Comparison of ENCODE assay signal across 9 mouse cellular contexts in genomic region chr5:76973488-76973887, GRCm38 (mm10). TPM values are rescaled to one million over a fixed set of nuclear protein-coding genes. Genes with fewer than 3 reads are reported as not detected.
DNase-seq lines count a peak whose midpoint lies in the region; ATAC-seq and TF ChIP-seq lines count a peak whose summit lies in the region.
"Had no signal": no experiment of that assay in that cellular context is flagged by ENCODE, and none has a peak within 500 bp of the region (broad histone marks: within the 10 kb centered on the region; RNA-seq: fewer than 3 reads in every experiment).

No protein-coding gene starts in this region.

- peak overlapping the region in 1 of 2 experiments; percentile 88; a peak in 1 of 4 replicates for H3K4me3 ChIP-seq in heart, embryonic 14.5 days (ENCODE audit: control insufficient read depth in 1 of 2, insufficient read depth in 1 of 2, low read depth in 1 of 2, low read length in 2 of 2)
- H3K4me3 ChIP-seq in MEL (ENCODE audit: control insufficient read depth in 1 of 2, insufficient read depth in 1 of 2, low read depth in 2 of 2, low read length in 2 of 2), result peak overlapping the region; percentile 99
- H3K4me3 ChIP-seq in hindbrain, embryonic 14.5 days (replicated peaks; ENCODE audit: low read length), result peak overlapping the region; percentile 81
- H3K4me3 ChIP-seq in midbrain, embryonic 10.5 days, result peak overlapping the region; percentile 73

- TF ChIP-seq RAD21 in MEL (IDR thresholded peaks at IDR 0.05; ENCODE audit: low read depth, low read length), result no peak

- H3K27me3 ChIP-seq in heart, embryonic 14.5 days (ENCODE audit: control insufficient read depth, insufficient read depth, low read length), result no peaks in the 10 kb centered on the region
- H3K27me3 ChIP-seq in MEL (ENCODE audit: control insufficient read depth in 1 of 2, insufficient read depth in 2 of 2, low read length in 2 of 2), result no peaks in the 10 kb centered on the region
- H3K27me3 ChIP-seq in hindbrain, embryonic 14.5 days (ENCODE audit: control insufficient read depth, insufficient read depth, low read length), result no peaks in the 10 kb centered on the region
- no peaks in the 10 kb centered on the region for H3K27me3 ChIP-seq in midbrain, embryonic 10.5 days (ENCODE audit: low read depth, poor library complexity, severe bottlenecking)

- no peak for TF ChIP-seq EP300 in MEL (IDR thresholded peaks at IDR 0.05; ENCODE audit: low read depth in 1 of 2, low read length in 2 of 2)

- peaks cover 0 to 16% of the 10 kb centered on the region in 2 experiments; a peak in 2 of 4 replicates for H3K4me1 ChIP-seq in heart, embryonic 14.5 days (ENCODE audit: control insufficient read depth in 2 of 2, insufficient read depth in 2 of 2, low read length in 2 of 2)
- H3K4me1 ChIP-seq in MEL (ENCODE audit: control insufficient read depth in 1 of 2, insufficient read depth in 2 of 2, low read length in 2 of 2), result peaks cover 5 to 10% of the 10 kb centered on the region in 2 experiments; a peak in 3 of 4 replicates
- peaks cover 15% of the 10 kb centered on the region for H3K4me1 ChIP-seq in hindbrain, embryonic 14.5 days (replicated peaks; ENCODE audit: control insufficient read depth, insufficient read depth, low read length)
- peaks cover 18% of the 10 kb centered on the region for H3K4me1 ChIP-seq in midbrain, embryonic 10.5 days

- H3K36me3 ChIP-seq in heart, embryonic 14.5 days (ENCODE audit: control insufficient read depth, insufficient read depth, low read length), result peaks cover 42% of the 10 kb centered on the region
- peaks cover 16 to 24% of the 10 kb centered on the region in 2 experiments for H3K36me3 ChIP-seq in MEL (ENCODE audit: control insufficient read depth in 1 of 2, insufficient read depth in 2 of 2, low read length in 2 of 2)
- H3K36me3 ChIP-seq in hindbrain, embryonic 14.5 days (replicated peaks; ENCODE audit: control insufficient read depth, insufficient read depth), result peaks cover 24% of the 10 kb centered on the region
- peaks cover 55% of the 10 kb centered on the region for H3K36me3 ChIP-seq in midbrain, embryonic 10.5 days

- 61% methylated on average over 3 of the region's 3 CpGs for WGBS in heart, embryonic 14.5 days
- 62% methylated on average over 3 of the region's 3 CpGs for WGBS in hindbrain, embryonic 14.5 days
- WGBS in midbrain, embryonic 10.5 days, result 64% methylated on average over 3 of the region's 3 CpGs

- ATAC-seq in heart, embryonic 14.5 days (ENCODE audit: insufficient number of reproducible peaks, insufficient read depth, low FRiP score, low read depth), result no peak
- no peak for ATAC-seq in hindbrain, embryonic 14.5 days (ENCODE audit: low FRiP score)
- ATAC-seq in erythroid progenitor cell, adult 5-6 weeks (replicated peaks; ENCODE audit: low FRiP score, poor library complexity, severe bottlenecking), result no peak

- no peak for DNase-seq in heart, adult 9 months (ENCODE audit: low spot score in 2 of 2)
- DNase-seq in MEL (ENCODE audit: low read depth, low spot score), result peak; percentile 81
- DNase-seq in hindbrain, embryonic 14.5 days (ENCODE audit: low spot score), result no peak
- no peak for DNase-seq in midbrain, embryonic 10.5 days (ENCODE audit: low spot score)
- no peak for DNase-seq in gastrocnemius, postnatal 4 days (ENCODE audit: low spot score in 2 of 2)
- no peak for DNase-seq in ovary, postnatal 10 days (ENCODE audit: low spot score)

- no peak overlapping the region for H3K27ac ChIP-seq in heart, embryonic 14.5 days (replicated peaks in 1 of 2; ENCODE audit: control insufficient read depth in 1 of 2, insufficient read depth in 1 of 2, low read depth in 2 of 2, low read length in 2 of 2)
- H3K27ac ChIP-seq in MEL (ENCODE audit: control insufficient read depth, low read depth, low read length), result no peak overlapping the region
- no peak overlapping the region for H3K27ac ChIP-seq in hindbrain, embryonic 14.5 days
- H3K27ac ChIP-seq in midbrain, embryonic 10.5 days (replicated peaks), result no peak overlapping the region

- TF ChIP-seq POLR2A in MEL (IDR thresholded peaks at IDR 0.05; ENCODE audit: control insufficient read depth in 1 of 2, insufficient read depth in 1 of 2, low read depth in 1 of 2, low read length in 2 of 2, poor library complexity in 1 of 2), result no peak

- peak overlapping the region; percentile 92; the same call in 1 of the 2 replicates for H3K9ac ChIP-seq in heart, embryonic 14.5 days (ENCODE audit: low read length)
- H3K9ac ChIP-seq in MEL (ENCODE audit: control insufficient read depth, low read depth, low read length, poor library complexity, severe bottlenecking), result peak overlapping the region; percentile 75
- no peak overlapping the region; the same call in 1 of the 2 replicates for H3K9ac ChIP-seq in hindbrain, embryonic 14.5 days

- no peak for TF ChIP-seq CTCF in MEL (IDR thresholded peaks at IDR 0.05 in 2 of 3, conservative IDR thresholded peaks at IDR 0.05 in 1 of 3; ENCODE audit: control insufficient read depth in 1 of 3, insufficient read depth in 1 of 3, low read depth in 2 of 3, low read length in 3 of 3, poor library complexity in 1 of 3, severe bottlenecking in 1 of 3)

- peak overlapping the region; percentile 94 for H3K4me2 ChIP-seq in heart, embryonic 14.5 days (ENCODE audit: low read length)
- H3K4me2 ChIP-seq in hindbrain, embryonic 14.5 days (replicated peaks), result peak overlapping the region; percentile 77

- H3K79me2 ChIP-seq in MEL (ENCODE audit: control insufficient read depth, insufficient read depth, low read length, poor library complexity), result peaks cover 26% of the 10 kb centered on the region

- H3K9me3 ChIP-seq in heart, embryonic 14.5 days (ENCODE audit: control insufficient read depth, low read length), result no peaks in the 10 kb centered on the region
- H3K9me3 ChIP-seq in MEL (replicated peaks; ENCODE audit: insufficient read depth, low read length), result no peaks in the 10 kb centered on the region
- H3K9me3 ChIP-seq in hindbrain, embryonic 14.5 days (ENCODE audit: control insufficient read depth, low read length), result no peaks in the 10 kb centered on the region
- H3K9me3 ChIP-seq in midbrain, embryonic 10.5 days (replicated peaks), result no peaks in the 10 kb centered on the region

RNA-seq across cellular contexts. Expression of gene Srp72, which starts 1.0 kb away (rescaled TPM):
- polyA plus RNA-seq in heart, embryonic 14.5 days (2014; fragmentation: Nextera tagmentation; extraction: Ambion mirVana), result 49.8 and 53.7 TPM in 2 replicates
- 76.7 and 87.1 TPM in 2 replicates for total RNA-seq in MEL (2012; rRNA removed)
- polyA plus RNA-seq in MEL (2012; ENCODE audit: insufficient read depth in 1 of 2, insufficient read length in 2 of 2, low read depth in 1 of 2, low replicate concordance in 2 of 2, missing spikeins in 1 of 2), result 100 to 1,000 TPM; 140 to 231 TPM
- 87.6 and 95.2 TPM in 2 replicates for polyA plus RNA-seq in hindbrain, embryonic 14.5 days (2014; fragmentation: Nextera tagmentation; extraction: Ambion mirVana)
- polyA plus RNA-seq in midbrain, embryonic 10.5 days (2016; fragmentation: Nextera tagmentation; extraction: Ambion mirVana), result 78.5 and 81.2 TPM in 2 replicates
- total RNA-seq in erythroid progenitor cell, adult 5-6 weeks (2015; ENCODE audit: low replicate concordance), result 41.4 and 41.5 TPM in 2 replicates
- 28.4 and 102 TPM in 2 replicates for total RNA-seq in erythroid progenitor cell, adult 5-6 weeks (2017; ENCODE audit: low replicate concordance)
- 10 to 100 TPM; 84.2 to 86.6 TPM for total RNA-seq in gastrocnemius, postnatal 4 days (2021)

RNA-seq across cellular contexts. Expression of gene Ppat, which starts 22.1 kb away (rescaled TPM):
- 23.8 and 26.4 TPM in 2 replicates for polyA plus RNA-seq in heart, embryonic 14.5 days (2014; fragmentation: Nextera tagmentation; extraction: Ambion mirVana)
- 153 and 180 TPM in 2 replicates for total RNA-seq in MEL (2012; rRNA removed)
- polyA plus RNA-seq in MEL (2012; ENCODE audit: insufficient read depth in 1 of 2, insufficient read length in 2 of 2, low read depth in 1 of 2, low replicate concordance in 2 of 2, missing spikeins in 1 of 2), result 100 to 1,000 TPM; 103 to 110 TPM
- 13.7 and 17.4 TPM in 2 replicates for polyA plus RNA-seq in hindbrain, embryonic 14.5 days (2014; fragmentation: Nextera tagmentation; extraction: Ambion mirVana)
- 46.1 and 58.0 TPM in 2 replicates for polyA plus RNA-seq in midbrain, embryonic 10.5 days (2016; fragmentation: Nextera tagmentation; extraction: Ambion mirVana)
- total RNA-seq in erythroid progenitor cell, adult 5-6 weeks (2015; ENCODE audit: low replicate concordance), result 6.8 and 12.2 TPM in 2 replicates
- 15.1 and 17.4 TPM in 2 replicates for total RNA-seq in erythroid progenitor cell, adult 5-6 weeks (2017; ENCODE audit: low replicate concordance)
- 10 to 100 TPM; 35.6 to 39.2 TPM for total RNA-seq in gastrocnemius, postnatal 4 days (2021)

RNA-seq across cellular contexts. Expression of gene Paics, which starts 22.4 kb away (rescaled TPM):
- 231 and 234 TPM in 2 replicates for polyA plus RNA-seq in heart, embryonic 14.5 days (2014; fragmentation: Nextera tagmentation; extraction: Ambion mirVana)
- 434 TPM in 2 replicates for total RNA-seq in MEL (2012; rRNA removed)
- polyA plus RNA-seq in MEL (2012; ENCODE audit: insufficient read depth in 1 of 2, insufficient read length in 2 of 2, low read depth in 1 of 2, low replicate concordance in 2 of 2, missing spikeins in 1 of 2), result 100 to 1,000 TPM; 222 to 266 TPM
- polyA plus RNA-seq in hindbrain, embryonic 14.5 days (2014; fragmentation: Nextera tagmentation; extraction: Ambion mirVana), result 161 and 188 TPM in 2 replicates
- 444 and 484 TPM in 2 replicates for polyA plus RNA-seq in midbrain, embryonic 10.5 days (2016; fragmentation: Nextera tagmentation; extraction: Ambion mirVana)
- 105 and 119 TPM in 2 replicates for total RNA-seq in erythroid progenitor cell, adult 5-6 weeks (2015; ENCODE audit: low replicate concordance)
- 75.2 and 130 TPM in 2 replicates for total RNA-seq in erythroid progenitor cell, adult 5-6 weeks (2017; ENCODE audit: low replicate concordance)
- 100 to 1,000 TPM; 150 to 154 TPM for total RNA-seq in gastrocnemius, postnatal 4 days (2021)

RNA-seq across cellular contexts. Expression of gene Arl9, which starts 30.4 kb away (rescaled TPM):
- polyA plus RNA-seq in heart, embryonic 14.5 days (2014; fragmentation: Nextera tagmentation; extraction: Ambion mirVana), result not detected in 2 replicates
- 0.85 and 1.7 TPM in 2 replicates for total RNA-seq in MEL (2012; rRNA removed)
- polyA plus RNA-seq in MEL (2012; ENCODE audit: insufficient read depth in 1 of 2, insufficient read length in 2 of 2, low read depth in 1 of 2, low replicate concordance in 2 of 2, missing spikeins in 1 of 2), result 1 to 10 TPM in 1 of 2 experiments, not detected in 1; 1.6 TPM
- polyA plus RNA-seq in hindbrain, embryonic 14.5 days (2014; fragmentation: Nextera tagmentation; extraction: Ambion mirVana), result not detected in 2 replicates
- not detected in 2 replicates for polyA plus RNA-seq in midbrain, embryonic 10.5 days (2016; fragmentation: Nextera tagmentation; extraction: Ambion mirVana)
- not detected in 2 replicates for total RNA-seq in erythroid progenitor cell, adult 5-6 weeks (2015; ENCODE audit: low replicate concordance)
- not detected in 2 replicates for total RNA-seq in erythroid progenitor cell, adult 5-6 weeks (2017; ENCODE audit: low replicate concordance)
- total RNA-seq in gastrocnemius, postnatal 4 days (2021), result not detected
- polyA plus RNA-seq: frontal cortex, adult 2 months had no signal

RNA-seq across cellular contexts. Expression of gene Thegl, which starts 42.3 kb away (rescaled TPM):
- not detected in 2 replicates for polyA plus RNA-seq in heart, embryonic 14.5 days (2014; fragmentation: Nextera tagmentation; extraction: Ambion mirVana)
- not detected in 2 replicates for total RNA-seq in MEL (2012; rRNA removed)
- polyA plus RNA-seq in MEL (2012; ENCODE audit: insufficient read depth in 1 of 2, insufficient read length in 2 of 2, low read depth in 1 of 2, low replicate concordance in 2 of 2, missing spikeins in 1 of 2), result not detected
- polyA plus RNA-seq in hindbrain, embryonic 14.5 days (2014; fragmentation: Nextera tagmentation; extraction: Ambion mirVana), result 0.53 and 0.66 TPM in 2 replicates
- 0.12 TPM in 1 of 2 replicates, not detected in the other for polyA plus RNA-seq in midbrain, embryonic 10.5 days (2016; fragmentation: Nextera tagmentation; extraction: Ambion mirVana)
- total RNA-seq in erythroid progenitor cell, adult 5-6 weeks (2015; ENCODE audit: low replicate concordance), result not detected in 2 replicates
- total RNA-seq in erythroid progenitor cell, adult 5-6 weeks (2017; ENCODE audit: low replicate concordance), result not detected in 2 replicates
- not detected for total RNA-seq in gastrocnemius, postnatal 4 days (2021)
